Mouse (Mus musculus) induced T-regulatory cell, adult 2 months (primary cell): ENCODE measurements around the gene Toe1.
A peak's percentile ranks its signal among the peaks of the same experiment; 100 is the strongest.
"Not testable (repeated sequence)": the region's sequence is repeated elsewhere in the genome, so short reads cannot be mapped to it uniquely, and the experiment has no call there.

Experiments
- DNase-seq: peaks from one replicate; pipeline ENCODE4 v3.0.0-alpha.2; 2012; ENCODE audit warnings: low read depth

Toe1 gene

GRCm38 (mm10) chr4:116807197-116808129 lies at the start of gene Toe1, which contains the start of gene Mutyh:
TSS of gene Toe1 (minus strand) at chr4:116807640.
TSS of gene Mutyh (plus strand) at chr4:116807723.
- DNase-seq, result peak; percentile 98

DNA sequence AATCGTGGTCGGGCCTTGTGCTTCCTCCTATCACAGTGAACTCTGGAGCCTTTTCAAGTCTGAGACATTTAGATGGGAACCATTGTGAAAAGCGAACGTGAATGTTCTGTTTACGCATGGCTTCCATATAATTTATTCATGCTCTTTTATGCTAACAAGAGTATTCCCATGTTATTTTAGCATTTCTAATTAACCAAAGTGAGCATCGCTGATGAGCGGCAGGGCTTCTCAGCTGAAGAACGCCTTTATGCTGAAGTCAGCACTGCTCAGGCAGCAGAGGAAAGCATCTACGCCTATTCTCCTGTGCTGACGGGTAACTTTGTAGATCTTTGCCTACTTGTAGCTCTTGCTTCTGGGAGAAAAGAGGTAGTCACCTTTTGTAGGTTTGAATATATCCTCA lies 49.8 kb upstream of the Toe1 start:
- DNase-seq, result no peak

DNA sequence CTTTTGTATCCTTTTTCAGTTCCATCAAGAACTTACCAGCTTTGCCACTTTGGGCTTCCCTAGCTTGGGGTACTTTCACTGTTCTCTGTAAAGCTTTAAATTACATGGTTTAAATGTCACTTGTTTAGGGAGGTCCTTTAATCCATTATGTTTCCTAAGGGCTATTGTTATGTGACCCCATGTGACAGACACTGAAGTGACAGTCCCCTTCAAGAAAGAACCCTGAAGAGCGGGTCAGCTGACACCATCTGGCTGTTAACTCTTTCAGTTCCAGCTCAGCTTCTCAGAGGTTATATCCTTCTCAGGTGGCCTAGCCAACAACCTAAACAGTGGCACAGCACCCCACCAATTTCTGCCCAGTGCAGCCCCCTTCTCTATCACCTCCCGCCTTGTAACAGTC lies 46.8 kb upstream of the Toe1 start:
- DNase-seq, result no peak

GRCm38 (mm10) chr4:116849901-116850300 lies 42.5 kb upstream of the Toe1 start:
- no peak for DNase-seq

DNA sequence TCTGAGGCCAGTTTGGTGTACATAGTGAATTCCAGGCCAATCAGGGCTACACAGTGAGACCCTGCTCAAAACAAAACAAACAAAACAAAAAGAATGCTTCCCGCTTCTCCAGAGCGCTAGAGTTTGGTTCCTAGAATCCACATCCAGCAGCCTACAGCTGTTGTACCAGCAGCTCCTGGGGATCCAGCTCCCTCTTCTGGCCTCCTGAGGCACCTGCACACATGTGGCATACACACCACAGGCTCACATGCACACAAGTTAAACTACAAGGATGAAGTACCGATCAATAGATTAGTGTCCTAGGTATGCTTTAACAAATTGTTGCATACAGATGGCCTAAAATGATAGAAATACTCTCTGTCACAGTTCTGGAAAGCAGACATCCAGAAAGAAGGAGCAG lies 36.9 kb upstream of the Toe1 start:
- no peak for DNase-seq

DNA sequence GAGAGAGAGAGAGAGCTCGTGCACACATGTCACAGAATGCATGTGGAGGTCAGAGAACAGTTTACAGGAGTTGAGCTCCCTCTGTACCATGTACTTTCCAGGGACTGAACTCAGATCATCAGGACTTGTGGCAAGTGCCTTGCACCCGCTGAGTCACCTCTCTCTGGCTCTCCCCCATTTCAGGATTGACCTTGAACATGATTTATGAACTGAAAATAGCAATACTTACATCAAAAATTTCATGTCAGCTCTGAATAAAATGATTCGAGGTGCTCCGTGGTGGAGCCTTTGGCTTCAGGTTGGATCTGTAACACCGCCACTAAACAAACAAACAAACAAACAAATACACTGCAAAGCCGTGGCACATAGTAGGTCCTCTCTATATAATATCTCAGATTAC lies 33.4 kb upstream of the Toe1 start:
- no peak for DNase-seq

DNA sequence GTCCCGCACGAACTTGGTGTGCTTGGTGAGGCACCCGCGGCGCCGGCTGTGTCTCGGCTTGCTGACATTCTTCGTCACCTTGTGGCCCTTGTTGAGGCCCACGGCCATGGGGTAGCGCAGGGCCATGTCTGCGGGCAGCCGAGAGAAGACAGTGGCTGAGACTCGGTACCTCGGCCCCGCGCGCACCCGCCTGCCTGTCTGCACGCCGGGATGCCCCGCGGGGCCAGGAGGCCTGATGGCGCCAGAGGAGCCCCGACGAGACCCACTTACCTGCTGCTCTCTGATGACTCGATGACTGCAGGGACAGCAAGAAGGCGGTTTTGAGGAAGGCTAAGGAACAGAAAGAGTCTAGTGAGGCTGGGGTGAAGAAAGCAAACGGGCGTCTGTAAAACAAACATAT lies 32.7 kb upstream of the Toe1 start:
- DNase-seq, result not testable (repeated sequence)

DNA sequence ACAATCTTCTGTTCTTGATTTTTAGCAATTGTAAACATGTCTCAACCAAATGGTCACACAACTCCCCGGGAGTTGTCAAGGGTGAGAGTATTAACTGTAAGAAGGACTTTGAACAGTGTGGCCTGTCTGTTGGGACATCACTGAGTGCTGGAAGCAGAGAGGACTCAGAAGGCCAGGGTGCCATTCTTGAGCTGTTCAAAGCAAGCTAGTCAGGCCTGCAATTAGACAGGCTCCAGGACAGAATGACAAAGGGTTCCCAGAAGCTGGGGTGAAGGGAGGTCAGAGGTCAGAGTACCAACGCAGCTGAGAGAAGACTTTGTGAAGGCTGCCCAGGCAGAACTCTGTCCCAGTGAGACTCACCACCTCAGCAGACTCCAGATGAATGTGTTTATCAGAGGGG lies 31.6 kb upstream of the Toe1 start:
- DNase-seq, result no peak

DNA sequence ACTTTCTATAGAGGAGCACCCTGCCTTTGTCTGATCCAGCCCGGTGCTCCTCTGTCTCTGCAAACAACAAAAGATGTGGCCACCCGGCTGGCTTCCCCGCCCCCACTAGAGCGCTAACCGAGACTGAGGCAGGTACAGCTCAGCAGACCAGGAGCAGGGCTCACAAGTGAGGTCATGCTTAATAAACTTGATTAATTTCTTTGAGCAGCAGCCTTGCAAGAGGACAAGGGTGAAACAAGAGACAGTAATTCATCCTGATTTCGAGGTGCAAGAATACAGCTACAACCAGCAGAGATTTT lies 22.6 kb upstream of the Toe1 start:
- DNase-seq, result no peak

DNA sequence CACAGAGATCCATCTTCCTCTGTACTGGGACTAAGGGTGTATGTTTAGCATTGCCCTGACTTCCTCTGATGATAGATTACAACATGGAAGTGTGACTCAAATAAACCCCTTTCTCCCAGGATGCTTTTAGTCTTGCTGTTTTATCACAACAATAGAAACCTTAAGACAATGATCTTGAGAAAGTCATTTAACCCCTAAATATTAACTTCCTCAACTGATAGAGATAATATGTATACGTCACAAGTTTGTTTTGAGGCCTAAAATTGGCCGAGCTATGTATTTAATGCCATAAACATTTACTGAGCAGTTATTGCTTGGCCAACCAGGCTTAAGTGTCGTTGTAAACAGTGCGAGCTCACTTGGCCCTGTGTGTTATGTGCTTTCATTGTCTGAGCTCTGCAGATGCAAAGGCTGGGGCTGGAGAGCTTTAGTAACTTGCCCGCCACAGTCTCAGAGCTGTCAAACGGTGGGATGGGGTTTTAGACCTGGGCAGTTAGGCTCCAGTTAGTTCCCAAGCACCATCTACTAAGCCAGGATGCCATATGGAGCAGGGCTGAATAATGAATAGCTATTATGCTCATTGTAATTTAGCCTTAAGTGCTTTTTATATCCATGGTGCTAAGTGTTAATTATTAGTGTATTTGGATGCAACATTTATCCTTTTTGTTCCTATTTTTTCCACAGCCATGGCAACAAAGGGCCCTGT lies 22.1 kb upstream of the Toe1 start:
- DNase-seq, result no peak

DNA sequence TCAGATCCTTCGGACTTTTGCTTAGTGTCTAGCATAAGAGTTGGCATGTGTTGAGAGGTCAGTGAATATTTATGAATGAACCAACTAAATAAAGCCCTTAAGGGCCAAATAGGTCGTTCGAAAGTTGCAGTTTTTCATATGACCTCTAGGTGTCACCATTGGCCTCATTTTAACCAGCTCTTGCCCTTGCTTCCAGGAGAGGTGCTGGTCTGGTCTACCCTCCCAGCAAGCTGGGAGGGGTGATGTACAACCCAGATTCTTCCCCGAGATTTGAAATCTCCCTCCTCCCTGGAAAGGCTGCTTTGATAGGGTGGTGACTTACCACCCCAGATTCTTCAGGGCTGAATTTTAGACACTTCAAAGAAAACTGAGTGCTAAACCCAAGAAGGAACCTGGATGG lies 20.4 kb upstream of the Toe1 start:
- peak; percentile 87 for DNase-seq

DNA sequence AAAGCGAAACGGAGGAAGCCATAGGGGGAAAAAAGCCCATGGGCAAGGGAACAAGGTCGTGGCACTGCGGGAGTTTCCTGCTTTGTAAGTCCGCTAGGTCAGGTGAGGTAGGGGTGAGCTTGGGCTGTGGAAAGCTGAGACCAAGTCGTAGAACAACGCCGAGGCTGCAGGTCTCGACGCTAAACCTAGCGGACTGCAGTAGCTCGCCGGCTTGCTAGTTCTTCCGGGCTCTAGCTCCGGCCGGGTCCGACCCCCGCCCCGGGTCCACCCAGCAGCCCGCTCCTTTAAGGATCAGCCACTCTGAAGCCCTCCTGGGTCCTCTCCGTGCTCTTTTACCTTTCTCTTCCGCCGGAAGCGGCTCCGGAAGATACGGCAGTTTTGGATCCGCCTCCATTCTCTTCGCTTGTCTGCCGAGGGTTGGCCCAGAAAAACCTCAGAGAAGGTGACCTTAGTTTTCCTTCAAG lies 17.1 kb upstream of the Toe1 start:
- peak; percentile 88 for DNase-seq

DNA sequence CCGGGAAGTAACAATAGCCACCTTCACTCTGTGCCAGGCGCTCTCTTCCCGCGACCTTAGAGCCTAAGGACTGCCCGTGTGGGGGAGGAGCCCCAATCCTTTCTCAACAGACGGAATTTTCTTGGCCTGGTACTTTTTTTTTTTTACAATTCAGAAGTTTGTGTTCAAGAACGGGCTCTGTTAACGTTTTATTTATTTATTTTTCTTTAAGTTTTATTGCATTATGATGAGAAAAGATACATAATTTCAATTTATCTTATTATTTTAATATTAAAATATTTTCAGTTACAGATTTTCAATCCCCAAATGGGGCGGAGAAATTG lies 14.2 kb upstream of the Toe1 start, which contains the start of gene Hpdl:
Hpdl (minus strand) TSS at position 14 of the 323 bp plus-strand sequence.
- DNase-seq, result no peak

DNA sequence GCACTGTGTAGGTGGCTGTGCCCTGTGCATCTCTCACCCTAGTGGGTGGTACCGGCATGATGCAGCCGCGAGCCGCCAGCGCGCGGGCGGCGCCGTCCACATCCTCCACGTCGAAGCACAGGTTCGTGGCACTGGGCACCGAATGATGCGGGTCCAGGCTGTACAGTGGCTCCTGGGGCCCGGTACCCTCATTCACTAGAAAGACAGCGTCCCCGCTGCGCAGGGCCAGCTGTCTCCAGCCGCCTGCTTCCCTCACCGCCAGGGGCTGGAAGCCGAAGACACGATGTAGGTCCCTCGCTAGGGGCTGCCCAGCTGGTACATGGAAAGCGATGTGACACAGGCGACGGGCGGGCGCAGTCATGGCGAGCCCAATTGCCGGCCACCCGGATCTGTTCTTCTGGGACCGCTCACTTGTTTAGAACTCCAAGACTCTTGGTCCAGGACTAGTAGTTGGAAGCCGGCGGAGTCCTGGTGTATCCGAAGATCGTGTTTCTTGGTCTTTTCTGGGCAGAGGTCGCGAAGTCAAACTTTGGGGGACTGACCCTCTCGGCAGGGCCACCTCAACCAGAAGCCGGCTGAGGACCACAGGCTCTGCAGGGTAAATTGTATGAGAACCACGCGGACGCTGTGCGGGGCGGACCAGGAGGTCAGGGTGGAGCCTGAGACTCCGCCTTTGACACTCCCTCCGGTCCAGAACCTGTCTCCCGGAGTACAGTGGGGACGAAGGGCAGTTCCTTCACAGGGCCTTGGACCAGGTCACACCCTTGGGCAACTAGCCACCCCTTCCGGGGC lies 13.7 kb upstream of the Toe1 start:
- peak; percentile 78 for DNase-seq

- DNase-seq, result no peak
Measured at GRCm38 (mm10) chr4:116819968-116820901, 12.8 kb upstream of the Toe1 start.

GRCm38 (mm10) chr4:116817486-116817885 lies 10.0 kb upstream of the Toe1 start:
- DNase-seq, result no peak

DNA sequence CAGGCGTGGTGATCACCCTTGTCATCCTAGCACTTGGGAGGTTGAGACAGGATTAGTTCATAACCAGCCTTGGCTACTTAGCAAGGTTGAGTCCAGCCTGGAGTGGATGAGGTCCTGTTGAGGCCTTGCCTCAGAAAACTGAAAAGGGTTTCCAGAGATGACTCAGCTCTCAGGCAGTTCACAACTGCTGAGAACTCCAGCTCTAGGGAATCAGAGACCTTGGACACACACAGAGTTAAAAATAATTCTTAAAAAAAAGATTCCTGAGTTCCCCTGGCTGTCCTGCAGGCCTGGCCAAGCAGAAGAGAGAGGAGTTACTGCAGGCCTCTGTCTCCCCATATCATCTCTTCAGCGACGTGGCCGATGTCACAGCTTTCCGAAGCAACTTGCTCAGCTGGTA lies 7.8 kb upstream of the Toe1 start:
- DNase-seq, result no peak

- no peak for DNase-seq
Measured at GRCm38 (mm10) chr4:116811012-116811411, 3.6 kb upstream of the Toe1 start.

- peak; percentile 66 for DNase-seq
Measured at GRCm38 (mm10) chr4:116799901-116800300, 7.5 kb downstream of the Toe1 start.

GRCm38 (mm10) chr4:116796442-116797110 lies 10.9 kb downstream of the Toe1 start:
- no peak for DNase-seq

DNA sequence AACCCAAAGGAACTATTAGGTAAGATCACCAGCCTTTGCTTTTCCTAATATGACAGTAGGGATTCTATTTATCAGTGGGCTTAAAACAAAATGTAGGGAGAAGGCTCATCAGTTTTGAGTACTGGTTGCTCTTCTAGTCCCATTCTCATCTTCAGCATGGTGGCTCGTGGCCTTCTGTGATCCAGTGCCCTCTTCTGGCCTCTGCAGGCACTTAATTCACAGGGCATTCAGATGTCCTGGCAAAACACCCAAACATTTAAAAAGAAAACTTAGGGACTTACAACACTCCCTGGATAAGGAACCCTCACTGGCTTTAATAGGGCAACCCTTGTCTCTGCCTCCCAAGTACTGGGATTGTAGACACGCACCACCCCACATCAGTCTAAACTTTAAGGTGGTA lies 13.2 kb downstream of the Toe1 start:
- DNase-seq, result no peak
